Mouse (Mus musculus): Measurements from ENCODE around the gene Rgl2.

Gene Rgl2

GRCm38 (mm10) chr17:33921361-33921760 is 8.0 kb upstream of the Rgl2 start:
- no peak for DNase-seq (ENCODE audit: low spot score in 2 of 2)

DNA sequence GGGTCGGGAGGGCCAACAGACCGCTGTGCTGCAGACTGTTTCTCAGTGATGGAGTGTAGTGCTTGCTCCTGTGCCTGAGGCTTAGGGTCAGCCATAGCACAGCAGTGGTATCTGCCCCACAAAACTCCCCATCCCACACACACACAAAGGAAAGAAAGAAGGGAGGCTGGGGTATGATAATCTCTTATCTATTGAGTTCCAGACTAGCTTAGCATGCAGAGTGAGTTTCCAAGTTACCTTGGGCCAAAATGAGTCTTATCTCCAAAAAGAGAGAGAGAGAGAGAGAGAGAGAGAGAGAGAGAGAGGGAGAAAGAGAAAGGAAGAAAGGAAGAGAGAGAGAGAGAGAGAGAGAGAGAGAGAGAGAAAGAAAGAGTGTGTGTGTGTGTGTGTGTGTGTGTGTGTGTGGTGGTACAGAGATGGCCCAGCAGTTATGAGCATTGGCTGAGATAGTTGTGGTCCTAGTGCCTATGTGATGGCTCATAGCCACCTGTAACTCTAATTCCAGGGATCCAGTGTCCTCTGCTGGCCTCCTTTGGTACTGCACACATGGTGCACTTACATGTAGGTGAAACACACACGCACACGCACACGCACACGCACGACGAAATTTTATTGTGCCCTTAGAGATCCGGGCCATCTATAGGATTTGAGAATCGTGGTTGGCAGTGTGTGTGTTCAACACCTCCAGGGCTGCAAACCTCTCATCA is 4.6 kb upstream of the Rgl2 start:
- no peak for DNase-seq (ENCODE audit: low spot score in 2 of 2)

DNA sequence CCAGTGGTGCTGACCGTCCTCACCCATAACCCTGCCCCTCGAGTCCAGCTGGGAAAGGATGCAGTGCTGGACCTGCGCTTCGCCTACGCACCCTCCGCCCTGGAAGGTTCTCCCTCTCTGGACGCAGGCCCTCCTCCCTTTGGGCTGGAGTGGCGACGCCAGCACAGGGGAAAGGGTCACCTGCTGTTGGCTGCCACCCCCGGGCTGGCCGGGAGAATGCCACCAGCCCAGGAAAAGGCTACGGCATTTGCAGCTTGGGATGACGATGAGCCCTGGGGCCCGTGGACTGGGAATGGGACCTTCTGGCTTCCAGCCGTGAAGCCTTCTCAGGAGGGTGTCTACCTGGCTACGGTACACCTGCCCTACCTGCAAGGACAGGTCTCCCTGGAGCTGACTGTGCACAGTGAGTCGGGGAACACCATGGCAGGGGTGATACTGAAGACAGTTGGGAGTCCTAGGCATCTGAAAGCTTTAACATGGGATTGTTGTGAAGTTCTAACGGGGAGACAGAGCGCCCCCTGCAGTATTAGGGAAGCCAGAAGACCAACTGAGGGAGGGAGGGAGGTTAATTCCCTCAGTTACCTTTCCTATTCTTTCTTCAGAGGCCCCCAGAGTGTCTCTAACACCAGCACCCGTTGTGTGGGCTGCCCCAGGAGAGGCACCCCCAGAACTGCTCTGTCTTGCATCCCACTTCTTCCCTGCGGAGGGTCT is 3.8 kb upstream of the Rgl2 start:
- DNase-seq (ENCODE audit: low spot score in 2 of 2) = no peak

DNA sequence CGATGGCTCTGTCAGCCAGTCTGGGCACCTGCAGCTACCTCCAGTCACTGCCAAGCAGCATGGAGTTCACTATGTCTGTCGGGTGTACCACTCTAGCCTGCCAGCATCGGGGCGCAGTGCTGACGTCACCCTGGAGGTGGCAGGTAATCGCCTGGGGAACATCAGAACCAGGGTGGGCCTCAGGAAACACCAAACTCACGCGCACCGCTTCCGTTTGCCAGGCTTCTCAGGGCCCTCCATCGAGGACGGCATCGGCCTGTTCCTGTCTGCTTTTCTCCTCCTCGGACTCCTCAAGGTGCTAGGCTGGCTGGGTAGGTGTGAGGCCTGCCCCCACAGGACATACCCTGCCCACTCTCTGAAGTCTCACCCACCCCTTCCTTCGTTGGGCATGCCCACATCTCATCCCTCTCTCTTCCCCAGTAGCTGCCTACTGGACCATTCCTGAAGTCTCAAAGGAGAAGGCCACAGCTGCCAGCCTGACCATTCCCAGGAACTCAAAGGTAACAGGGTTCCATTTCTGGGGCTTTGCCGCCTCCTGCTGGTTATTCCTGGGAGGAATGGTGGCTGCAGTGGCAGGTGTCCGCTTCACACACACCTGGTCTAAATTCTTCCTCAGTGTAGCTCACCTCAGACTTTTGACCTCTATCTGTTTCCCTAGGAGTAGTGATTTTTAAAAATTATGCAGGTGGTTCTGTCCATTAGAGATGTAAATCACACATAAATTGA is 3.0 kb upstream of the Rgl2 start:
- no peak for DNase-seq (ENCODE audit: low spot score in 2 of 2)

DNA sequence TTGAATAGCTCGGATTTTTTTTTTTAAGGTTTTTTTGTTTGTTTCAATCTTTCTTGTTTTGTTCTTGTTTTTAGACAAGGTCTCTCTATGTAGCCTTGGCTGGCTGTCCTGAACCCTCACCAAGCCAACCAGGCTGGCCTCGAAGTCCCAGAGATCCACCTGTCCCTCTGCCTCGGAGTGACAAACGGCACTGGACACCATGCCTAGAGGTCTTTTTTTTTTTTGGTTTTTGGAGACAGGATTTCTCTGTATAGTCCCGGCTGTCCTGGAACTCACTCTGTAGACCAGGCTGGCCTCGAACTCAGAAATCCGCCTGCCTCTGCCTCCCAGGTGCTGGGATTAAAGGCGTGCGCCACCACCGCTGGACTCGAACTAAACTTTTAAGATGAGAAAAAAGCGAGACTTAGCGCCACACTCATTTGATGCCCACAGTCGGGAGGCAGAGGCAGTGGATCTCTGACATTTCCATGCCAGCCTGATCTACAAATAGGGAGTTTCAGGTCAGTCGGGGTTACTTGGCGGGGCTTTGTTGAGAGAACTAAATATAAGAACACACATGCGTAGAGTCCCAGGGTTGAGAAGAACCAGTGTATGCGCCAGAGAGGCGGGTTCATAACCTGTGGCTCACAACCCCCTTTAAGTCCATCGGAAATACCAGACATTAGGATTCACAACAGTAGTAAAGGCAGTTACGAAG is 944 bp upstream of the Rgl2 start:
- no peak for DNase-seq (ENCODE audit: low spot score in 2 of 2)

GRCm38 (mm10) chr17:33930280-33931158 is 1.2 kb downstream of the Rgl2 start:
- peak; percentile 71 to 74 for DNase-seq (ENCODE audit: low spot score in 2 of 2)

DNA sequence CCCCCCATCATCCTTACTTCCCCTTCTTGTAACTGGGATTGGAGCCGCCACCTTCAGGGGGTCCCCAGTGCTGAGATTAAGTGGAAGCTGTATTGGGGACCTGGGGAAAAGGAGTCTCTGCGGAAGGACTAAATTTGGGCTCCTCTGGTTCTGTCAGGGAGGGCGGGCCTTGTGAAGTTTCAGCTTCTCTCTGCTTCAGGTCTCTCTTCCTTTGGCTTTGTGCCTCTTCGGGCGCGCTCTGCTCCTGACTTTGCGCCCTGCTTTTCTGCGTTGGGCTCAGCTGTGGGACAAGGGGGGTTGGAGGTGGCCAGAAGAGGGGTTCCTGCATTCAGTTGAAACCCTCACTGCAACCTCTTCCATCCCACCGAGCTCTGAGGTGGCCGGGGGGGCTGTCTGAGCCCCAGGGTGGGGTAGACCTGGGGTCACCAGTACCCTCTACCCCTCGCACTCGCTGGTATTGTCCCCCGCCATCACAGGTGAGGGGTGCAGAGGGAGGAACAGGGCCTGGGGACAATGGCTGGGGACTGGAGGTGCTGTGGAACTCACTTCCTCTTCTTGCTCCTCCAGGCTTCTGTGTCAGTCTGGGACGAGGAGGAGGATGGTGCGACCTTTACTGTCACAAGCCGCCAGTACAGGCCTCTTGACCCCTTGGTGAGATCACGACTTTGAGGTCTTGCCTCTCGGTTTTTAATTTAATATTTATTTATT is 2.0 kb downstream of the Rgl2 start:
- no peak for DNase-seq (ENCODE audit: low spot score in 2 of 2)

GRCm38 (mm10) chr17:33931947-33932346 is 2.6 kb downstream of the Rgl2 start:
- DNase-seq (ENCODE audit: low spot score in 2 of 2) = no peak

DNA sequence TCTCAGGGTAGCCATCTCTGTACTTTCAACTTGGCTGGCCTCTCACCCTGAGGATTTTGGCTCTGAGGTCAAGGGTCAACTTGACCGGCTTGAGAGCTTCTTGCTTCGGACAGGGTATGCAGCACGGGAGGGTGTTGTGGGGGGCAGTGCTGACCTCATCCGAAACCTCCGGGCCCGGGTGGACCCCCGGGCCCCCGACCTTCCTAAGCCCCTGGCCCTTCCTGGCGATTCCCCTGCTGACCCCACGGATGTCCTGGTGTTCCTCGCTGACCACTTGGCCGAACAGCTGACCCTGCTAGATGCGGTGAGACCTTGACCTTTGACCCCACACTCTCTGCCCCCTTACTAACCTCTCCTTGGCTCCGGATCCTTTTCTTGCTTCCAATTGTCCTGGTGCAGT is 3.1 kb downstream of the Rgl2 start:
- no peak for DNase-seq (ENCODE audit: low spot score in 2 of 2)

DNA sequence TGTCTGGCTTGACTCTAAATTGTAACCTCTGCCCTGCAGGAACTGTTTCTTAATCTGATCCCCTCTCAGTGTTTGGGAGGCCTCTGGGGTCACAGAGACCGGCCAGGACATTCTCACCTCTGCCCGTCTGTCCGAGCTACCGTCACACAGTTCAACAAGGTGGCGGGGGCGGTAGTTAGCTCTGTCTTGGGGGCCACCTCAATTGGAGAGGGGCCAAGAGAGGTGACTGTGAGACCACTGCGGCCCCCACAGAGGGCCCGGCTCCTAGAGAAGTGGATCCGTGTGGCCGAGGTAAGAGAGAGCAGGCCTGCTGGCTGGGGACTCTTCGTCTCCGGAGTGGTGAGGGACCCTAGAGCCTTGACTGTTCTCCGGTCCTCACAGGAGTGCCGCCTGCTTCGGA is 3.6 kb downstream of the Rgl2 start:
- DNase-seq (ENCODE audit: low spot score in 2 of 2) = no peak

DNA sequence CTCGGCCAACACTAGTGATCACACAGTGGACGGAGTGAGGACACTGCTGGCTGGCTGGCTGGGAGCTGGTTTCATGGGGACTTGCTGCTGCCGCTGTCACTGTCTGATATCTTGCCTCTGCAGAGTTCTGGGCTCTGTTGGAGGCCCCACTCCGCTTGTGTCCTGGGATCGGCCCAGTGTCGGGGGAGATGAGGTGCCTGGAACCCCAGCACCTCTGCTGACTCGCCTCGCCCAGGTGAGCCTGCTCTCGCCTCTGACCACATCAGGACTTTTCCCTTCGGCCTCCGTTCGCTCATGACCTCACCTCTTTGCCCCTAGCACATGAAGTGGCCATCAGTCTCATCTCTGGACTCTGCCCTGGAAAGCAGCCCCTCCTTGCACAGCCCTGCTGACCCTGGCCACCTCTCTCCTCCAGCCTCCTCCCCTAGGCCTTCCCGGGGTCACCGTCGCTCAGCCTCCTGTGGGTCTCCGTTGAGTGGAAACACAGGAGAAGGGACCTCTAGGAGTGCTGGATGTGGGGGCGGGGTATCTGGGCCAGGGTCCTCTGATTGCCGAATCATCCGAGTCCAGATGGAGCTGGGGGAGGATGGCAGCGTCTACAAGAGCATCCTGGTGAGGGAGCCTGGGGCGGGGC is 6.2 kb downstream of the Rgl2 start:
- no peak for DNase-seq (ENCODE audit: low spot score in 2 of 2)

- no peak for DNase-seq (ENCODE audit: low spot score in 2 of 2)
Observed at GRCm38 (mm10) chr17:33936993-33937392, 7.7 kb downstream of the Rgl2 start.

GRCm38 (mm10) chr17:33938783-33939182 is 9.4 kb downstream of the Rgl2 start:
- no peak for DNase-seq (ENCODE audit: low spot score in 2 of 2)

DNA sequence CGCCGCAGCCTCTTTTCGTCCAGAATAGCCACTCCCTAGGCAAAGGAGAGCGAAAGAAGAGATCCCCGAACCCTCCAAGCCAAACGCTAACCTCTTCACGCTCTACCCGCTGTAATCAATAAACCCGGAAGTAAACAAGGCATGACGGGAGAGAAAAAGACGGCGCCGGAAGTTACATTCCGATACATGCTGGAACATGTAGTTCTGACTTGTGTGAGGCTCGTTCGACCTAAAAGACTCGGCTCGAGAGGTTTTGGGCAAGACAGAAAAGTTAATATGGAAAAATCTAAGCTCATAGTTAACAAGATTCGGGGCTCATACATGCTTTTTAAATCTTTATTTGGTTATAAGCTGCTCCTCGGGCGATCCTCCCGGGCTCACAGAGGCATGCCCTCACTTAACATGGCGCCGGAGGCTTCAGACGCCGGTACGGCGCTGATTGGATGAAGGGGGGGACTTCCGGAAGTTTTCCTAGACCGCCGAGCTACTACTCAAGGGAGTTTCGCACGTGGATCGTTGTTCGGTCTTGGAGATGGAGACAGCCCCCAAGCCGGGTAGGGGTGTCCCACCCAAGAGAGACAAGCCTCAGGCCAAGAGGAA is 11.0 kb downstream of the Rgl2 start, which contains the start of the genes Pfdn6 and Wdr46:
Pfdn6 (minus strand) TSS at position 138 of the 600 bp plus-strand sequence.
Wdr46 (plus strand) TSS at position 455 of the 600 bp plus-strand sequence.
- peak; percentile 84 to 92 for DNase-seq (ENCODE audit: low spot score in 2 of 2)

GRCm38 (mm10) chr17:33940981-33941380 is 11.6 kb downstream of the Rgl2 start:
- DNase-seq (ENCODE audit: low spot score in 2 of 2) = no peak

- no peak for DNase-seq (ENCODE audit: low spot score in 2 of 2)
Observed at GRCm38 (mm10) chr17:33941381-33941780, 12.0 kb downstream of the Rgl2 start.

DNA sequence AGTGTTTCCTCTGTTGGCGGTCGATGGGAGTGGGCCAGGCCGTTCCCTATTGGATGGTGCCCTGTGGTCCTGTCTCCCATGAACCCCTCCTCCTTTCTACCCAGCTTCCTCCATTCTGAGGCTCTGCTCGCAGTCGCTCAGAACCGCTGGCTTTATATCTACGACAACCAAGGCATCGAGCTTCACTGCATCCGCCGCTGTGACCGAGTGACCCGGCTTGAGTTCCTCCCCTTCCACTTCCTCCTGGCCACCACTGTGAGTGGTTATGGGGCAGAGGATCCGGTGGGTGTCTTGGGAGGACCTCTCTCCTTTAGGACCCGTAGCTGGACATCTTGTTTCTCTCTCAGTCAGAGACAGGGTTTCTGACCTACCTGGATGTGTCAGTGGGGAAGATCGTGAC is 14.1 kb downstream of the Rgl2 start:
- DNase-seq (ENCODE audit: low spot score in 2 of 2) = no peak

DNA sequence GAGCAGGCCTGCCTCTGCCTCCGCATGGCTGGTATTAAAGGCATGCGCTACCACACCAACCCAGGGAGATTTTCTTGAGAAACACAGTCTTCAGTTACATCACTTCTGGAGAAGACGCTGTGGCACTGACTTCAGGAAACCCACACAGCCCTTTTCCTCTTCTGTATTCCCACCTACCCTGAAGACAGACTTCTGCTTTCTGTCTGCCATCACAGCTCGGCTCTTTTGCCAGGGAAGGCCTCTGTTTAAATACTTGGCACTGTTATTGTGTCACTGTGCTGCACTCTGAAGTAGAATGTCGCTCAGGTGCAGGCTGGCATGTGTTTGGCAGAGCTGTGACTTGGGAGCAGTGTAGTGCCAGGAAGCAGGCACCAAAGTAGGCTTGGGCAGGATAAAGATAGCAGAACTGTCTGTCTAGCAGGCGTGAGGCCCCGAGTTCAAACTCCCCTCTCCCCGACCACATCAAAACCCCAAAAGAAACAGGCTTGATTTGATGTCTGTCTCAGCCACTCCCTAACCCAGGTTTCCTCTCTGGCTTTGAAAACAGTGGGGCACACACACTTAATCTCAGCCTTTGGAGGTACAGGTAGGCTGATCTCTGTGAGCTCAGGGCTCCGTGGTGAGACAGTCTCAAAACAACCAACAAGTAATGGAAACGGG is 18.2 kb downstream of the Rgl2 start:
- no peak for DNase-seq (ENCODE audit: low spot score in 2 of 2)
